Mouse (Mus musculus) lung, postnatal 0 days (tissue): Measurements from ENCODE around the gene Traf2. TPM values are rescaled to one million over a fixed set of nuclear protein-coding genes. Genes with fewer than 3 reads are reported as not detected.

Source experiments
- ATAC-seq: fragments of 200-750 bp; cut with Nextera tagmentation; 2 replicates; pipeline ENCODE4 v1.8.0; 2017; ENCODE audit warnings: moderate library complexity
- DNase-seq: peaks from one replicate; pipeline ENCODE4 v3.0.0-alpha.2; 2016; ENCODE audit warnings: low spot score
- H3K27ac ChIP-seq: fragments of 300-500 bp; sonication (generic); 2 replicates; pipeline ENCODE4 v1.5.1; 2014; ENCODE audit warnings: antibody characterized with exemption, mild to moderate bottlenecking, low read length, mixed read lengths
- H3K27me3 ChIP-seq: fragments of 300-500 bp; sonication (generic); replicated peaks from 2 replicates; pipeline ENCODE4 v1.6.1; 2014; ENCODE audit warnings: low read length, mixed read lengths; ENCODE audit not compliant: insufficient read depth
- H3K36me3 ChIP-seq: fragments of 300-500 bp; sonication (generic); 2 replicates; pipeline ENCODE4 v1.6.1; 2014; ENCODE audit warnings: low read length, mixed read lengths; ENCODE audit not compliant: insufficient read depth
- H3K4me1 ChIP-seq: fragments of 300-500 bp; sonication (generic); 2 replicates; pipeline ENCODE4 v1.6.1; 2014; ENCODE audit warnings: antibody characterized with exemption, low read depth, low read length, mixed read lengths; ENCODE audit not compliant: insufficient read depth
- H3K4me2 ChIP-seq: fragments of 300-500 bp; sonication (generic); replicated peaks from 2 replicates; pipeline ENCODE4 v1.6.1; 2014; ENCODE audit warnings: low read depth, mild to moderate bottlenecking, low read length, moderate library complexity, mixed read lengths
- H3K4me3 ChIP-seq: fragments of 300-500 bp; sonication (generic); 2 replicates; pipeline ENCODE4 v1.5.1; 2014; ENCODE audit warnings: low read depth, low read length
- H3K9ac ChIP-seq: fragments of 300-500 bp; sonication (generic); replicated peaks from 2 replicates; pipeline ENCODE4 v1.6.1; 2014; ENCODE audit warnings: low read depth, mild to moderate bottlenecking
- H3K9me3 ChIP-seq: fragments of 300-500 bp; sonication (generic); 2 replicates; pipeline ENCODE4 v1.6.1; 2016; ENCODE audit warnings: low read length, mixed read lengths
- CTCF ChIP-seq: IDR thresholded peaks from 2 replicates; pipeline ENCODE4 v1.5.1; 2016; ENCODE audit warnings: antibody characterized with exemption, mild to moderate bottlenecking
- EP300 ChIP-seq: IDR thresholded peaks from 2 replicates; pipeline ENCODE4 v1.6.1; 2016; ENCODE audit warnings: antibody characterized with exemption, mild to moderate bottlenecking, control low read depth
- WGBS: fragments of 180-500 bp; shearing (Covaris S2); extraction: QIAGEN DNeasy Blood & Tissue Kit; methylation state at CpG from one replicate; pipeline ENCODE4 v1.1.7; 2014; 5-methylcytosine and 5-hydroxymethylcytosine counted together
- polyA plus RNA-seq: library from polyadenylated mRNA; unstranded; fragments of >200 nt; fragmentation: Nextera tagmentation; extraction: Ambion mirVana; gene quantifications from 2 replicates; pipeline ENCODE4 v1.2.1, GENCODE M21; 2015

Traf2 gene
- polyA plus RNA-seq, 1 experiment from 2014 or later = 21.0 TPM

DNA sequence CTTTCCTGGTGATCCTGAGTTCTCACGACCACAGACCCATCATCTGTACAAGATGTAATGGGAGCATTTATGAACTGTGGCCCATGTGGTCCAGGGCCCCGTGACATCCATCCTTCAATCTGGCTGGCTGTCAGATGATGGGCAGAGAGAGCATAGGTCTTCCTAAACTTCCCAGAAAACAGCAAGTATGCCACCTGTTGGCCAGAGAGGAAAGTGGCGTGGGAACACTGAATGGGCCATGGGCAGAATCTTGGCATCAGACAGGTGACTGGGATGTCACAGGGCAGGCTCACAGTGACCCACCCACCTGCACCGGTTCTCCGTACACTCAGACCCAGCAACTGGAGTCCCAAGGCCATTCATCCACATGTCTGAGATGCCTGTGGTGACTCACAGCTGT lies 4.4 kb upstream of the Traf2 start:
- H3K27me3 ChIP-seq = no peaks in the 10 kb centered on the region
- no peaks in the 10 kb centered on the region for H3K9me3 ChIP-seq
- peak; percentile 81 for TF ChIP-seq CTCF
- no peak for TF ChIP-seq EP300
- no peaks in the 10 kb centered on the region for H3K36me3 ChIP-seq
- 27% methylated on average over 5 of the region's 5 CpGs for WGBS
- DNase-seq = peak; percentile 30
- ATAC-seq = no peak
- H3K4me2 ChIP-seq = no peak overlapping the region
- no peak overlapping the region for H3K4me3 ChIP-seq
- H3K4me1 ChIP-seq = no peaks in the 10 kb centered on the region; the same call in 1 of the 2 replicates
- H3K27ac ChIP-seq = no peak overlapping the region
- no peak overlapping the region for H3K9ac ChIP-seq

DNA sequence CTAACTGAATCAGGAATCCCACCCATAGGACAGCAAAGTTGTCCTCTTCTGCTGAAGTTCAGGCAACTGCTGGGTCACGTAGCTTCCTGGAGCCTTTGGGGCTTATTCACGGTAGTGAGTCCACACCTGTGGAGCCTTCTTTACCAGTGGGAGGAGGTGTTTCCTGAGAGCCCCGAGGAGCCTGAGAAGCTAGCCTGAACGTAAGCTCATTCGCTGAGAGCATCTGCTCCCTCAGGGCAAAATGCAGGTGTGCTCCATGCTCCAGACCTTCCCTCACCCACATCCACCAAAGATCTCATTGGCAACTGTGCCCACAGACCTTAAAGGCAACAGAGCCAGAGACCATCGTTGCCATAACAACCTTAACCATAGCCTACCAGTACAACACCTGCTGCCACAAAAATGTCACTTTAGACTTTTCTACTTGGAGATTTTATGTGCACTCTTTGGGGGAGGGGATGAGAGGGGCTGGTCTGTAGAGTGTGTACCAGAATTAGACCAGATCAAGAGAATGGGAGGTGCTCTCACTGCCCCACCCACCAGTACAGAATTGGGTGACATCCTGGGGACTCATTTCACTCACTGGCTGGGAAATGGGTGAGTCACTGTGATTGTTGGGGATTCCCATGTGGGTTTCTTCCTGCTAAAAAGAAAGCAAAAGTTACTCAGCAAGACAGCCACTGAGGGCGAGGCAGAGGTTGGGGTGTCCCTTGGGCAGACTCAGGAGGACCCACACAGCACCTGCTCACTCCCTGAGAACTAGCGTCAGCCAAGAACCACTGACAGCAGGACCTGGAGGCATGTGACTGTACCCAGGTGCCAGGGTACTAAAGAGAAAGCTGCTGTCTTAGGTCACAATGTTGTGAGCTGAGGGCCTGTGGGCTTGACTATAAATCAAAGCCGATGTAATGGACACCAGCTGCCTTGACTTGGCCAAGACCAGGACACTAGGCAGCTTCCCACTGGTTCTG lies 2.6 kb upstream of the Traf2 start:
- no peak for ATAC-seq

DNA sequence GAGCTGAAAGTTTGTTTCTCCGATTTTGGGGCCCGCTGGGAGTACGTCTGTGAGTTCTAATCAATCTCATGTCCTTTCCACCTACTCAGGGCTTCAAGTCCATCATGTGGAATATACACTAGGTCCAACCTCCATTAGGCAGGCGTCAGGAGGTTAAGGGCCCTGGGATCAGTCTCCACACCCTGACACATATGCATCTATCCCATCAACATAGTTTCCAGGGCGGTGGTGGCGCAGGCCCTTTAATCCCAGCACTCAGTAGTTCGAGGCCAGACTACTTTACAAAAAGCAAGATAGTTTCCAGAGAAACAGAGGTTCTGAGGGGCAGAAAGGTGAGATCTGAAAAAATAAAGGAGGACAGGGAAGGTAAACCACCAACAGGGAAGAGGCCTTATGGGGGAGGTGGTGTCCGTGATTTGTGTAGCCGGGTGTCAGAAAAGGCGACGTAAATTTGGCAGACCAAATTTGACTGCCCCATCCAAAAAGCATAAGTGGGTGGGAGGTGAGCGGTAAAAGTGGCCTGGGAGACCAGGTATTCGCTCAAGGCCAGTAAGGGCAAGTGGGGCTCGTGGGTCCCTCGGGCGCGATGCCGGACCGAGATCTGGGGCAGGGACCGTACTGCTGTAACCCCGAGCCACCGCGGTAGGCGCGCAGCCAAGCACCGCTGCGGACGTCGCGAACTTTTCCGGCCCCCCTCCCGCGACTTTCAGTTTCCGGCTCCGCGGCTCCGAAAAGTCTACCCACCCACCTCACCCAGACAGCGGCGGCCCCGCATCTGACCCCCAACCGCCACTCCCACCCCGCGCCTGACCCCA lies 537 bp downstream of the Traf2 start:
- Histone ChIP-seq H3K4me1 (peaks cover 4% of the 10 kb centered on the region; the same call in 1 of the 2 replicates), H3K4me3 (peak overlapping the region; percentile 72)
- ATAC-seq = peak; percentile 79

More for the DNA sequence above, 2.6 kb upstream of the Traf2 start:
- Histone ChIP-seq H3K9ac (no peak overlapping the region), H3K4me2 (no peak overlapping the region), H3K4me1 (peaks cover 4% of the 10 kb centered on the region; the same call in 1 of the 2 replicates), H3K4me3 (no peak overlapping the region), H3K27ac (no peak overlapping the region), H3K36me3 (no peaks in the 10 kb centered on the region), H3K27me3 (no peaks in the 10 kb centered on the region), H3K9me3 (no peaks in the 10 kb centered on the region)
- 67% methylated on average over 9 of the region's 9 CpGs for WGBS
- TF ChIP-seq CTCF (no peak), EP300 (no peak)
- no peak for DNase-seq

DNA sequence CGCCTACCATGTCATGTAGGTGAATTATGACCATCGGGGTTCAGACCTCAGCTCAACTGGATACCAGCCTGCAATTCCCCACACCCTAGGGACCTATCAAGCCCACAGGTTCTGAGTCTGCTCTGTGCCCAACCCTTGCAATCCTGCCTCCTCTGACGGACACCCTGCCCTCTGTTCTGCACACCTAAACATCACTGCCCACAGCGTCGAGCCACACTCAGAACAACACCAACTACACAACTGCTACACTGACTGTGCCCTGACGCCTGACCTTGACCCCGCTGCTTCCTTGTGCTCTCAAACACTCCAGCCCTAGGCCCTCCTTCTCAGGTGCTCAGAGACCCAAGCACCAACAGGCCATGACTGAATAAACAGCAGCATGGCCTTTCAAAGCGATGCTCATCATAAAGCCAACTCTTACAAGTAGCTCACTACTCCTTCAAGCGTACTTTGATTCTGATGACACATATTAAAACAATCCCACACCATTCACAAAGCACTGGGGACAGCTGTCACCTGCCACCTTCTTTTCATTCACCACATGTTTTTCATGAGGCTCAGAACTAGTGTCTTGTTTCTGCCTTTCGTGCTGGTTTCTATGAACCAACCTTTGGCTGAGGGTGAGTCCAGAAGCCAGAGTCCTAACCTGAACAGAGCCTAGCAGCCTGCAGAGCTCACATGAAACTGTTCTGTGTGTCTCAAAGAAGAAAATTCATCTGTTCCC lies 4.9 kb downstream of the Traf2 start:
- Histone ChIP-seq H3K9ac (no peak overlapping the region), H3K4me3 (no peak overlapping the region), H3K4me2 (no peak overlapping the region), H3K4me1 (peaks cover 4% of the 10 kb centered on the region; the same call in 1 of the 2 replicates), H3K36me3 (0 out of 2 replicates have a peak, but pooled peaks cover 3% of the 10 kb centered on the region), H3K27ac (no peak overlapping the region), H3K9me3 (no peaks in the 10 kb centered on the region), H3K27me3 (no peaks in the 10 kb centered on the region)
- TF ChIP-seq EP300 (no peak), CTCF (no peak)
- ATAC-seq (no peak), DNase-seq (no peak)
- WGBS = 71% methylated on average over 10 of the region's 10 CpGs

More for the DNA sequence above, 537 bp downstream of the Traf2 start:
- WGBS = 9% methylated on average over 21 of the region's 43 CpGs
- Histone ChIP-seq H3K4me2 (peak overlapping the region; percentile 75), H3K9ac (peak overlapping the region; percentile 62), H3K36me3 (no peaks in the 10 kb centered on the region), H3K27me3 (no peaks in the 10 kb centered on the region), H3K9me3 (no peaks in the 10 kb centered on the region), H3K27ac (peak overlapping the region; percentile 83)
- TF ChIP-seq EP300 (no peak), CTCF (0 out of 2 replicates have a peak, but pooled peaks have one; percentile 7)
- DNase-seq = no peak

- WGBS = 89% methylated on average over 4 of the region's 4 CpGs
- no peaks in the 10 kb centered on the region for H3K4me1 ChIP-seq
- H3K27me3 ChIP-seq = no peaks in the 10 kb centered on the region
- no peak overlapping the region for H3K9ac ChIP-seq
- no peak overlapping the region for H3K4me2 ChIP-seq
- no peaks in the 10 kb centered on the region for H3K9me3 ChIP-seq
- ATAC-seq (no peak), DNase-seq (no peak)
- TF ChIP-seq EP300 (no peak), CTCF (no peak)
- no peak overlapping the region for H3K27ac ChIP-seq
- H3K36me3 ChIP-seq = 0 out of 2 replicates have a peak, but pooled peaks cover 7% of the 10 kb centered on the region
- no peak overlapping the region for H3K4me3 ChIP-seq
These were observed 6.2 kb downstream of the Traf2 start for GRCm38 (mm10) chr2:25540541-25540948.
